Mouse (Mus musculus): ENCODE measurements around the gene Pla2g1b.
"Not testable (repeated sequence)": the region's sequence is repeated elsewhere in the genome, so short reads cannot be mapped to it uniquely, and the experiment has no call there.

The Pla2g1b gene

GRCm38 (mm10) chr5:115465642-115466420 lies at the start of gene Pla2g1b:
TSS of gene Pla2g1b (plus strand) at chr5:115466262.
- no peak for DNase-seq (ENCODE audit: low spot score in 2 of 2)

GRCm38 (mm10) chr5:115428831-115429358 lies 37.2 kb upstream of the Pla2g1b start:
- no peak for DNase-seq (ENCODE audit: low spot score in 2 of 2)

- no peak for DNase-seq (ENCODE audit: low spot score in 2 of 2)
Observed at GRCm38 (mm10) chr5:115429359-115430186, 36.5 kb upstream of the Pla2g1b start, which contains the start of gene Msi1. TSS of gene Msi1 (plus strand) at chr5:115429599.

- no peak for DNase-seq (ENCODE audit: low spot score in 2 of 2)
Observed at GRCm38 (mm10) chr5:115430187-115430960, 35.7 kb upstream of the Pla2g1b start.

- no peak for DNase-seq (ENCODE audit: low spot score in 2 of 2)
Observed at GRCm38 (mm10) chr5:115431061-115431897, 34.8 kb upstream of the Pla2g1b start.

- no peak for DNase-seq (ENCODE audit: low spot score in 2 of 2)
Observed at GRCm38 (mm10) chr5:115431898-115432259, 34.2 kb upstream of the Pla2g1b start.

- no peak for DNase-seq (ENCODE audit: low spot score in 2 of 2)
Observed at GRCm38 (mm10) chr5:115432395-115432794, 33.7 kb upstream of the Pla2g1b start.

GRCm38 (mm10) chr5:115433191-115433590 lies 32.9 kb upstream of the Pla2g1b start:
- no peak for DNase-seq (ENCODE audit: low spot score in 2 of 2)

- DNase-seq (ENCODE audit: low spot score in 2 of 2) = no peak
Observed at GRCm38 (mm10) chr5:115434280-115434852, 31.7 kb upstream of the Pla2g1b start.

- DNase-seq (ENCODE audit: low spot score in 2 of 2) = no peak
Observed at GRCm38 (mm10) chr5:115434853-115435754, 31.0 kb upstream of the Pla2g1b start.

- no peak for DNase-seq (ENCODE audit: low spot score in 2 of 2)
Observed at GRCm38 (mm10) chr5:115435755-115436379, 30.2 kb upstream of the Pla2g1b start.

- no peak for DNase-seq (ENCODE audit: low spot score in 2 of 2)
Observed at GRCm38 (mm10) chr5:115436421-115437124, 29.5 kb upstream of the Pla2g1b start.

GRCm38 (mm10) chr5:115437242-115437944 lies 28.7 kb upstream of the Pla2g1b start:
- DNase-seq (ENCODE audit: low spot score in 2 of 2) = no peak

- DNase-seq (ENCODE audit: low spot score in 2 of 2) = no peak
Observed at GRCm38 (mm10) chr5:115437945-115438315, 28.1 kb upstream of the Pla2g1b start.

- DNase-seq (ENCODE audit: low spot score in 2 of 2) = no peak
Observed at GRCm38 (mm10) chr5:115438667-115439066, 27.4 kb upstream of the Pla2g1b start.

- peak; percentile 54 to 56 for DNase-seq (ENCODE audit: low spot score in 2 of 2)
Observed at GRCm38 (mm10) chr5:115441205-115441849, 24.7 kb upstream of the Pla2g1b start.

GRCm38 (mm10) chr5:115442663-115443062 lies 23.4 kb upstream of the Pla2g1b start:
- not testable (repeated sequence) for DNase-seq (ENCODE audit: low spot score in 2 of 2)
